Comparison of ENCODE assay signal across 8 mouse cellular contexts in the genomic region with DNA sequence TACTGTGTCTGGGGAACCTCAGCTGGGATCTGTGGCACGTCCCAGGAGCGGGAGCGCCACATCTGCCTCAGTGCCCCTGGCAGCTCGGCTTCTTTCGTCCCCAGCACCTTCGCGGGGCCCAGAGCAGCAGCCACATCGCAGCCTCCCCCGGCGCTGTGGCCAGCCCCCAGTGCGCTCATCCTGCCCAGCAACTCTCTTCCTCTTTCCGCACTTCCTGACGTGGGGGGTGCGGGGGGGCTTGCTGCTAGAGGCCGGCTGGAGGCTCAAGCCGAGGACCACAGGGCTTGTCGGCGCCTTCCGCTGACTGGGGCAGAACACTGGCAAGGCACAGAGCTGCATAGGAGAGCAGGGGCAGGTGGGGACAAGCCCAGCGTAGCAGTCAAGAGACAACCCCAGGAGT. TPM values are rescaled to one million over a fixed set of nuclear protein-coding genes. Genes with fewer than 3 reads are reported as not detected.
DNase-seq lines count a peak whose midpoint lies in the region; ATAC-seq and TF ChIP-seq lines count a peak whose summit lies in the region.

No protein-coding gene starts in this region.

- no peak for ATAC-seq in heart, embryonic 15.5 days (replicated peaks; ENCODE audit: insufficient number of reproducible peaks, insufficient read depth, low FRiP score, low read depth)
- ATAC-seq in kidney, postnatal 0 days (replicated peaks; ENCODE audit: low FRiP score, low read depth) = no peak

- peak overlapping the region; percentile 93 for H3K4me3 ChIP-seq in heart, embryonic 15.5 days
- peak overlapping the region; percentile 23 for H3K4me3 ChIP-seq in kidney, postnatal 0 days (replicated peaks; ENCODE audit: low read depth, low read length)

- peaks cover 47% of the 10 kb centered on the region for H3K4me1 ChIP-seq in heart, embryonic 15.5 days (replicated peaks)
- peaks cover 13% of the 10 kb centered on the region for H3K4me1 ChIP-seq in kidney, postnatal 0 days (replicated peaks; ENCODE audit: insufficient read depth, low read length)

- TF ChIP-seq CTCF in kidney, postnatal 0 days (IDR thresholded peaks at IDR 0.05; ENCODE audit: low read depth) = no peak

- no peaks in the 10 kb centered on the region for H3K27me3 ChIP-seq in heart, embryonic 15.5 days
- H3K27me3 ChIP-seq in kidney, postnatal 0 days (ENCODE audit: insufficient read depth, low read length) = no peaks in the 10 kb centered on the region

- peak overlapping the region; percentile 39 for H3K9ac ChIP-seq in heart, embryonic 15.5 days
- peak overlapping the region; percentile 43 for H3K9ac ChIP-seq in kidney, postnatal 0 days (ENCODE audit: low read depth, low read length)

- DNase-seq in embryo, embryonic 11 days = peak; percentile 57
- DNase-seq in embryo, embryonic 10.5 days (ENCODE audit: low spot score) = no peak
- peak; percentile 72 to 87 for DNase-seq in adrenal gland, postnatal 36 days
- DNase-seq in kidney, postnatal 0 days (ENCODE audit: low spot score) = peak; percentile 71
- DNase-seq in lung, postnatal 25 days (ENCODE audit: low spot score) = peak; percentile 89
- DNase-seq in spleen, postnatal 36 days (ENCODE audit: low spot score in 2 of 2) = peak; percentile 85
- DNase-seq in testis, postnatal 10 days (ENCODE audit: low spot score) = no peak

- H3K9me3 ChIP-seq in heart, embryonic 15.5 days (replicated peaks) = no peaks in the 10 kb centered on the region
- H3K9me3 ChIP-seq in kidney, postnatal 0 days (replicated peaks; ENCODE audit: low read length) = no peaks in the 10 kb centered on the region

- H3K36me3 ChIP-seq in heart, embryonic 15.5 days = no peaks in the 10 kb centered on the region
- no peaks in the 10 kb centered on the region for H3K36me3 ChIP-seq in kidney, postnatal 0 days (ENCODE audit: insufficient read depth, low read length)

- WGBS in heart, embryonic 15.5 days = 9% methylated on average over 20 of the region's 20 CpGs
- WGBS in kidney, postnatal 0 days = 14% methylated on average over 20 of the region's 20 CpGs

- peak overlapping the region; percentile 90 for H3K4me2 ChIP-seq in heart, embryonic 15.5 days
- peak overlapping the region; percentile 92 for H3K4me2 ChIP-seq in kidney, postnatal 0 days (ENCODE audit: low read length)

- H3K27ac ChIP-seq in heart, embryonic 15.5 days = peak overlapping the region; percentile 76
- H3K27ac ChIP-seq in kidney, postnatal 0 days = peak overlapping the region; percentile 65

RNA-seq across cellular contexts. Expression of gene Dgkz, which starts 10.2 kb away (rescaled TPM):
- total RNA-seq in adrenal gland, postnatal 36 days (2021) = 10 to 100 TPM; 45.1 to 48.0 TPM
- polyA plus RNA-seq in heart, embryonic 15.5 days (2015; fragmentation: Nextera tagmentation; extraction: Ambion mirVana) = 26.6 and 48.2 TPM in 2 replicates
- polyA plus RNA-seq in kidney, postnatal 0 days (2015; fragmentation: Nextera tagmentation; extraction: Ambion mirVana) = 32.1 and 32.4 TPM in 2 replicates

RNA-seq across cellular contexts. Expression of gene Gm9821, which starts 19.9 kb away (rescaled TPM):
- total RNA-seq in adrenal gland, postnatal 36 days (2021) = not detected
- 1.7 and 2.2 TPM in 2 replicates for polyA plus RNA-seq in heart, embryonic 15.5 days (2015; fragmentation: Nextera tagmentation; extraction: Ambion mirVana)
- polyA plus RNA-seq in kidney, postnatal 0 days (2015; fragmentation: Nextera tagmentation; extraction: Ambion mirVana) = 0.12 TPM in 1 of 2 replicates, not detected in the other

RNA-seq across cellular contexts. Expression of gene Mdk, which starts 33.3 kb away (rescaled TPM):
- total RNA-seq in adrenal gland, postnatal 36 days (2021) = 10 to 100 TPM in 1 of 2 experiments, 1 to 10 TPM in 1; 6.7 to 11.6 TPM
- polyA plus RNA-seq in heart, embryonic 15.5 days (2015; fragmentation: Nextera tagmentation; extraction: Ambion mirVana) = 293 and 372 TPM in 2 replicates
- polyA plus RNA-seq in kidney, postnatal 0 days (2015; fragmentation: Nextera tagmentation; extraction: Ambion mirVana) = 639 and 693 TPM in 2 replicates

RNA-seq across cellular contexts. Expression of gene Chrm4, which starts 38.4 kb away (rescaled TPM):
- total RNA-seq in adrenal gland, postnatal 36 days (2021) = 1 to 10 TPM; 2.7 to 2.9 TPM
- not detected in 2 replicates for polyA plus RNA-seq in heart, embryonic 15.5 days (2015; fragmentation: Nextera tagmentation; extraction: Ambion mirVana)
- polyA plus RNA-seq in kidney, postnatal 0 days (2015; fragmentation: Nextera tagmentation; extraction: Ambion mirVana) = 0.22 TPM in 1 of 2 replicates, not detected in the other

RNA-seq across cellular contexts. Expression of gene Creb3l1, which starts 58.9 kb away (rescaled TPM):
- total RNA-seq in adrenal gland, postnatal 36 days (2021) = 10 to 100 TPM in 1 of 2 experiments, 1 to 10 TPM in 1; 6.2 to 30.5 TPM
- polyA plus RNA-seq in heart, embryonic 15.5 days (2015; fragmentation: Nextera tagmentation; extraction: Ambion mirVana) = 7.5 and 11.2 TPM in 2 replicates
- 8.7 and 9.3 TPM in 2 replicates for polyA plus RNA-seq in kidney, postnatal 0 days (2015; fragmentation: Nextera tagmentation; extraction: Ambion mirVana)

Comparison
In these comparisons a context has a peak if more than half of its experiments do, and no peak if none do; other contexts are left out.
1. DNase-seq: peak in embryo, embryonic 11 days (single experiment), adrenal gland, postnatal 36 days (2 of 2), kidney, postnatal 0 days (single experiment), lung, postnatal 25 days (single experiment) and spleen, postnatal 36 days (2 of 2); none in embryo, embryonic 10.5 days (single experiment) and testis, postnatal 10 days (single experiment).